Mouse (Mus musculus) bone marrow, adult 2 months (tissue): Measurements from ENCODE around the gene Tmsb15b1.

Experiments
- CTCF ChIP-seq: fragments of 200-500 bp; IDR thresholded peaks from 2 replicates; pipeline ENCODE4 v1.5.1; 2011; ENCODE audit warnings: low read length, control low read depth; ENCODE audit not compliant: control insufficient read depth, insufficient read depth
- POLR2A ChIP-seq: fragments of 200-500 bp; IDR thresholded peaks from 2 replicates; pipeline ENCODE4 v1.6.1; 2011; ENCODE audit warnings: low read depth, mild to moderate bottlenecking, control low read depth, low read length, borderline replicate concordance; ENCODE audit not compliant: control insufficient read depth

GRCm38 (mm10) chrX:136976424-136977084 lies at the start of gene Tmsb15b1, which contains the start of gene Tmsb15l:
- TF ChIP-seq CTCF (no peak), POLR2A (no peak)
